Mouse (Mus musculus): ENCODE data around the gene Runx2.

Gene Runx2

GRCm38 (mm10) chr17:44592737-44593090 lies 221.9 kb downstream of the Runx2 start:
- in situ Hi-C loops (cut with MseI, MboI), result no loop called here

DNA sequence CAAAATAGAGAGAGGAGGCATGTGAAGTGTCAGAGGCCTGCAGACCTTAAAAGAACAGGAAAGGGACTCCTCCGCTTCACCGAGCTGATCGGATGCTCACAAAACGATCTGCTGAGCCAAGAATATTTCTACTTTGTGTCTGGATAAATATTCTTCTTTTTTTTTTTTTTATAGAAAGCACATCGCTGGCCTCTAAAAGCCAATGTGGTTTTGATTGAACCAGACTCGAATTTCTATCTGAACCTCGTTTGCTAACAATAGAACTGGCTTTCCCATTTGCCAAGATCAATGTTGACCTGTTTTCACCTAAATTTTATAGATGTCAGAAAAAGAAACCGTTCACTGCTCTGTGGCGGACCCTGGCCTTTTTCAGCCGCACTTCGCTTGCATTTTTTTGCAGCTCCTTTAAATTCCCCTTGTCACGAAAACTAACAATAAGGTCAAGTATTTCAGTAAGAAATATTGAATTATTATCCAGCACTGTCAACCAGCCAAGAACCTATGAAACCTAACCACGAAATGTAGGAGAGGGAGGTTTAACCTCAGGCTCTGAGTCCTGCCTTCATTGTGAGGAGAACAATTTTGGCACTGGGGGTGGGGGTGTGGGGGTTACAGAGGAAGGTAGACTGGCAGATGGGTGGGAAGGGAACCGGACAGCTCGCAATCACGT lies 222.4 kb downstream of the Runx2 start:
- in situ Hi-C loops (cut with MseI, MboI), result no loop called here

DNA sequence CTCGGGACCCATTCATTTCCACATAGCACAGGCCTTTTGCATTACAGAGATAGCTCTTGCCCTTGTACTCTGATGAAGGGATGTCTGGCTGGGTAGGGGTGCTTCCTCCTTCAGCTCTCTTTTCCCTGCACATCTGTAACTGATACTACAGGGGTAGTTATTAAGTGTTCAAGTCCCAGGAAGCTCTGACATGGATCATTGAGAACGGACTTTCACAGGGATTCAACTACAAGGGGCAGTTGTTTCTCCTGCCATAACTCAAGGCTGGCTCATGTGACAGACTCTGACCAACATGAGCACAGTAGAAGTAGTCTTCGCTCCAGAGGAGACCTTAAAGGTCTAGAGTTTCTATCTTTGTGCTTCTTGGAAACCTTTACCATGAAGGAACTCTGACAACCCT lies 226.1 kb downstream of the Runx2 start:
- in situ Hi-C loops (cut with MseI, MboI), result no loop called here

DNA sequence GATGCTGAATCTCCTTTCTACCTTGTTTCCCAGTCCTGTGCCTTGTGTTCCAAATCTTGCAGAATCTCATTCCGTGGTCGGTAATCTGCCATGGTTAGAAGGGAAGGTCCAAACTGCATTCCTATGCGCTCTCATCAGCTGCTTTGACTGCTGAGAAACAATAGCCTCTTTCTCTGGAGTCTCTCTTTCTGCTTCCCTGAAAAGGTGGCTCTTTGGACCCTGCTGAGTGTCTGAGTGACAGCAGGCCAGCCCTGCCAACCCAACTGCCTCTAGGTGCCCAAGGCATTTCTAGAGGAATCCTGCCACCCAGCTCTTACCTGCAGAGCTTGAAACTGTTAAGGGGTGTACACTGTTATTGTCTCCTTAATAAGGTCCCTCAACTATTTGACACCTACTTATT lies 226.6 kb downstream of the Runx2 start:
- in situ Hi-C loops (cut with MseI, MboI), result no loop called here

DNA sequence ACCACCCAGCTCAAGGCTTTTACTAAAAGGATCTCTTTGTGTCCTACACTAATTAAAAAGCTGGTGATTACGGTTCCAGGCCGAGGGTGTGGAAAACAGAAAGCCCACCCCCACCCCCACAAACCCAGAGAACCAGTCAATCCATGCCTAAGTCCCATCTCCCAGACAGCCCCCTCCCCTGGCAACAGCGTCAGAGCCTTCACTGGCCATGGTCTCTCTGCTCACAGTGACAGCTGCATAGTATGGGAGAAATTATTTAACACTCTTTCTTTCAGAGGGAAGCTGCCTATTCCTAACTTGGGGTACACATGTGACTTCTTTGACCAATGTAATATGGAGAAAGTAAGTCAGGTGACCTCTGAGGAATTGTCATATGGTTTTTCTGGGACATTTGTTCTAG lies 228.4 kb downstream of the Runx2 start:
- in situ Hi-C loops (cut with MseI, MboI), result no loop called here

GRCm38 (mm10) chr17:44584781-44585180 lies 229.8 kb downstream of the Runx2 start:
- in situ Hi-C loops (cut with MseI, MboI), result no loop called here

GRCm38 (mm10) chr17:44577791-44578190 lies 236.8 kb downstream of the Runx2 start:
- in situ Hi-C loops (cut with MseI, MboI), result no loop called here

GRCm38 (mm10) chr17:44570899-44571298 lies 243.7 kb downstream of the Runx2 start:
- in situ Hi-C loops (cut with MseI, MboI), result no loop called here

DNA sequence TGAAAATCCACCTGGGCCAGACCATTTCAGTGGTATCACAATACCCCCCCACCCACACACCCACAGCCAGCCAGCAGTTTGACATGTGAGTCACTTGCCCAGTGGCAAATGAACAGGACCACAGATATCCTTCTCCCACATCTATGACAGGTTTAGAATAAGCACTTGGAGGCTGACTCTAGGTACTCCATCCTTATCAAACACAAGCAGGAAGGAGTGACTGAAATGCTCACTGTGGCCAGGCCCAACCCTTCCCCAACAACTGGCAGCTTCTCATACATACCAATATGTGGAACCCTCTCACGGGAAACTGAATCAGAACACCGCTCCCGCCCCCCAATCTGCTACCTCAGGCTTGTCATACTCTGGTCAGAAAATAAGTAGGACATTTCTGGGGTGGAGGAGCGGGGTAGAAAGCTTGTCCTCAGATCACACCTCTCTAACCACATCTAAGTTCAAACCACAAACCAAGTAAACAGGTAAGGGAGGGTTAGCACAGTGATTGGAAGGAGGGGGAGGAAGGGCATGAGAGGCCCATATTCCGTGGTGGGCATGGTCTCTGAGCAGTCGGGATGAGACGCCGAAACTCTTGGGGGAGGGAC lies 245.5 kb downstream of the Runx2 start:
- in situ Hi-C loops (cut with MseI, MboI), result no loop called here

- in situ Hi-C loops (cut with MseI, MboI), result no loop called here
Measured at GRCm38 (mm10) chr17:44566992-44567391, 247.6 kb downstream of the Runx2 start.

DNA sequence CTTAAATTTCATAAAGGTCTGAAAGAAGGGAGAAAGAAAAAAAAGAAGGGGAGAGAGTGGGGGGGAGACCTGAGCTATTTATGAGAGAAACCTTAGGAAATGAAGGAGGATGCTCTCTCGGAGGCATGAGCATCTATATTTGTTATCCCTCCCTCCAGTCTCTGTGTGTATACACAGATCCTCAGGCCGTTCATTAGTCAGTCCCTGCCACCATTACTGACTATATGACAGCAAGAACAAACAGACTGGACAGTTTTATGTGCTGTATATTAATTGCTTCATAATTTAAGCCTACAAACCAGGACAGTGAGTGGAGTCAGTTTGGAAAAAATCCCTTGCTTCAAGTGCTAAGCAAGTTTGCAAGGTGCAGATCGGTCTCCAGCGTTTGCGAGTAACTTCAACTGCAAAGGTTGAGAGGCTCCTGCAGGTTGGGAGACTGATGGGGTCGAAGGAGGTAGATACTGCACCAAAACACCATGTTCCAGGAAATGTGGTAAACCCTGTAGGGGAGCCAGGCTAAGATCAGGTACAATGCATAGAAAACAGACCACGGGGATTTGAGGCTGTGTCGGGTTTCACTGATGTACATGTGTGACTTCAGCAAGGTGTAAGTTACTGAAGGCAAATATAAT lies 248.6 kb downstream of the Runx2 start:
- in situ Hi-C loops (cut with MseI, MboI), result no loop called here

GRCm38 (mm10) chr17:44565311-44565831 lies 249.2 kb downstream of the Runx2 start:
- in situ Hi-C loops (cut with MseI, MboI), result no loop called here

DNA sequence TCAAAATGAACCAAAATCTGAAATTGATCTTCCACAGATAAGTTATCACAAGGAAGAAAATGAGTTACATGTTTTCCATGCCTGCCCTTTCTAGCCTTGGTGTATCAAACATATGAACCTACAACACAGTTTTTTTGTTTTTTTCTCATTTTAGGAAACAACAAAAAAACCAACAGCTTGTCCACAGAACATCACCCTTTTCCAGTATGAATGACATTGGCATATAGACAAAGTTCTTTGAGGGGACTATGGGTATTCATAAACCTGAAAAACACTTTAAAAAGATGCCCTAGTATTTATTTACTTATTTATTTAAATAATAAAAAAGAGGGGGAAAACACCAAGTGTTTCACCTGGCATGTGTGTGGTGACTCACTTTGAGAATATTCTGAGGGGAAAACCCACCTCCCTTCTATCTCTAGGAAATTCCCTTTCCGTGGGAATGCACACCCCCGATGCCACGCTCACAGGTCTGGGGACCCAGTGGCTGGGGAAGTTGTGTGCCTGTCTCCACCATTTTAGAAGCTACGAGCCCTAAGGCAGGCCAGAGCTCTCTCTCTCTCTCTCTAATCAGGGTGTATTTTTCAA lies 249.9 kb downstream of the Runx2 start:
- in situ Hi-C loops (cut with MseI, MboI), result no loop called here

- in situ Hi-C loops (cut with MseI, MboI), result no loop called here
Measured at GRCm38 (mm10) chr17:44560016-44560415, 254.6 kb downstream of the Runx2 start.

GRCm38 (mm10) chr17:44557199-44558111 lies 257.1 kb downstream of the Runx2 start:
- in situ Hi-C loops (cut with MseI, MboI), result no loop called here

DNA sequence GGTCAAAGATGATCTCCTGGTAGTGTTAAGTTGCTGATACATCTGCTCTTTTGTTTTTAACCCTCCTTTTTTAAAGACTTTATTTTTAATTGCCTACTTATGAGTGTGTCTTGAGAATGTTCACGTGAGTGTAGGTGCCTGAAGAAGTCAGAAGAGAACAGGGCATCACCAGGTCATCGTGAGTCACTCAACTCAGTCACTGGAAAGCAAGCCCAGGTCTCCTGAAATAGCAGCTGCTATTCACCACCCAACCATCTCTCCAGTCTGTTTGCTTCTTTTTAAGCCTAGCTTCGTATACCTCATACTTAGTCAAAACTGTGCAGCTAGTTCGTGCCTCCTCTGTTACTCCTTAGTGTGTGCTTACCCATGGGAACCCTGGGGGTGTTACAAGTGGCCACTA lies 259.7 kb downstream of the Runx2 start:
- in situ Hi-C loops (cut with MseI, MboI), result no loop called here

GRCm38 (mm10) chr17:44549551-44549950 lies 265.0 kb downstream of the Runx2 start:
- in situ Hi-C loops (cut with MseI, MboI), result no loop called here

GRCm38 (mm10) chr17:44547922-44548321 lies 266.7 kb downstream of the Runx2 start:
- in situ Hi-C loops (cut with MseI, MboI), result no loop called here

GRCm38 (mm10) chr17:44546801-44547200 lies 267.8 kb downstream of the Runx2 start:
- in situ Hi-C loops (cut with MseI, MboI), result no loop called here

DNA sequence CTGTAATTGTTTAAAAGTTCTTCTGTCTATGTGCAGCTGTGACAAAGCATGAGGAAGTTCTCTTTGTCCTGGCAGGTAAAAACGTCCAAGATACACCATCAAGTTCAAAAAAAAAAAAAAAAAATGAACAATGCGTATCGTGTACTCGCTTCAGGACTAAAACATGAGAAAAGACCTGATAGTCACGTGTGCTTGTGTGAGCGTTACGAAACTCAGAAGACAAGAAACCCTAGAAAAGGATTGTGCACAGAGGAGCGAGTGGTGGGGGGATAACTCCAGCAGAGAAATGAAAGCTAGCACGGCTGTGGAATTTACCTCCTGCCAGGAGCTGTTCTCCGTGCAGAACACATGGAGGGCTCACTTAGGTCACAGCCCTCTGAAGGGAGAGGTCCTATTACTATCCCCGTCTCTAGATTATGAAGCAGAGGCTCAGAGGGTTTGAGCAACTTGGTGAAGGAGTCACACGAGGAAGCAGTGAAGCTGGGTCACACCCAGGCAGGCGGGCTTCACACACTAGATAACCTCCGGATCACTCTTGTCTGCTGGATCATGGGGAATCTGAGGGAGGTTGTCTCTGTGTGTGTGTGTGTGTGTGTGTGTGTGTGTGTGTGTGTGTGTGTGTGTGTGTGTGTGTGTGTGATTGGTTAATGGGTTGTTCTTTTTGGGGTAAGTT lies 269.3 kb downstream of the Runx2 start:
- in situ Hi-C loops (cut with MseI, MboI), result no loop called here

DNA sequence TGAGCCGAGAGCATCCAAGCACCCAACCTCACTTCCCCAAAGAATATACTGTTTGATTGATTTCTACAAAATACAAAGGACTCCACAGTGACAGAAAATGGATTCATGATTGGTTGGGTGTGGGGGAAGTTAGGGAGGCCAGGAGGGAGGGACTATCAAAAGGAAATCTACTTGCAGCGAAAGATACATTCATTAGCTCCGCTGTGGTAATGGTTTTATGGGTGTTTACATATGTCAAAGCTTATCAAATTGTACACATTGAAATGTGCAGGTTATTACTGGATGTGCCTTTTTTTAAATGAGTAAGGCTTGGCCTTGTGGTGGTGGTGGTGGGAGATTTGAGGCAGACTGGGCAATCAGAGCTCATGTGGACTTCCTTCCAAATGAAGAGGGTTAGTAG lies 271.9 kb downstream of the Runx2 start:
- in situ Hi-C loops (cut with MseI, MboI), result no loop called here
